Mouse (Mus musculus): ENCODE measurements at regions not wholly inside any gene's neighbourhood (a gene's known extent, or its start where the extent isn't known, plus 50 kb on each side); places are given as distances from the start of the nearest gene placed in this dataset.

DNA sequence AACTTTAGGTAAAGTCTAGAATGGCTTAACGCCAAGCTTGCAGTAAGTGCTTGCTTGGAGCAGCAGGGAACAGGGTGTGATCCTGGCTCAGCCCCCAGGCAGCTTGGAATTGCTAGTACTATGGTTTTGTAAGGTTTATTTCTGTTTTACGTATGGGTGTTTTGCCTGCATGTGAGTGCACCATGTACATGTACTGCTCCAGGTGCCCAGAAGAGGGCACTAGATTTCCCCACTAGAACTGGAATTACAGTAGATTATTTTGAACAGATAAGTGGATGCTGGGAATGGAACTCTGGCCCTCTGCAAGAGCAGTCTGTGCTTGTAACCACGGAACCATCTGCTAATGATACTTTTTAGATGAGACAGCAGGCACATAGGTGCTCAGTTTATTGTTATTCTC is 237.6 kb downstream of the Skap2 start:
- TF ChIP-seq POLR2A (IDR thresholded peaks at IDR 0.05; ENCODE audit: borderline replicate concordance, control insufficient read depth, low read depth, low read length) (no peak), CTCF (IDR thresholded peaks at IDR 0.05; ENCODE audit: control insufficient read depth, insufficient read depth, low read length) (peak; percentile 12; the same call in 1 of the 2 replicates)

Data from bone marrow, adult 2 months (tissue).